Mouse (Mus musculus) urinary bladder, postnatal 36 days (tissue): ENCODE data around the gene Dpm3.

Source experiments
- DNase-seq, 2 experiments: peaks; one replicate each; pipeline ENCODE4 v3.0.0; 2022; ENCODE audit warnings: low spot score in 2 of 2, mixed read lengths in 1 of 2

The Dpm3 gene

GRCm38 (mm10) chr3:89268916-89269315 lies 9.8 kb downstream of the Dpm3 start:
- no peak for DNase-seq

GRCm38 (mm10) chr3:89270051-89270755 lies 11.0 kb downstream of the Dpm3 start, which contains the start of gene Slc50a1:
Slc50a1 (minus strand) TSS chr3:89270570.
- peak; percentile 79 to 88 for DNase-seq

- DNase-seq, result peak; percentile 36 to 59
Observed at GRCm38 (mm10) chr3:89270891-89271290, 11.7 kb downstream of the Dpm3 start.

GRCm38 (mm10) chr3:89271760-89272159 lies 12.6 kb downstream of the Dpm3 start:
- no peak for DNase-seq

GRCm38 (mm10) chr3:89276061-89276460 lies 16.9 kb downstream of the Dpm3 start:
- DNase-seq, result no peak

GRCm38 (mm10) chr3:89277281-89278021 lies 18.3 kb downstream of the Dpm3 start:
- peak; percentile 65 to 72 for DNase-seq

- DNase-seq, result peak in 1 of 2 experiments; percentile 54
Observed at GRCm38 (mm10) chr3:89278107-89278506, 18.9 kb downstream of the Dpm3 start.

- DNase-seq, result no peak
Observed at GRCm38 (mm10) chr3:89278643-89279042, 19.5 kb downstream of the Dpm3 start.

- DNase-seq, result peak; percentile 86 to 87
Observed at GRCm38 (mm10) chr3:89279153-89279890, 20.2 kb downstream of the Dpm3 start.

GRCm38 (mm10) chr3:89280050-89280605 lies 21.0 kb downstream of the Dpm3 start:
- DNase-seq, result peak; percentile 21 to 50

GRCm38 (mm10) chr3:89280606-89281511 lies 21.7 kb downstream of the Dpm3 start, which contains the start of gene Efna1:
Efna1 (minus strand) TSS chr3:89281142.
- DNase-seq, result peak; percentile 64 to 68

GRCm38 (mm10) chr3:89281579-89282290 lies 22.6 kb downstream of the Dpm3 start:
- peak; percentile 80 to 88 for DNase-seq

- DNase-seq, result no peak
Observed at GRCm38 (mm10) chr3:89282291-89282643, 23.1 kb downstream of the Dpm3 start.

- no peak for DNase-seq
Observed at GRCm38 (mm10) chr3:89284261-89284660, 25.1 kb downstream of the Dpm3 start.

- no peak for DNase-seq
Observed at GRCm38 (mm10) chr3:89285526-89285925, 26.4 kb downstream of the Dpm3 start.

GRCm38 (mm10) chr3:89287286-89287685 lies 28.1 kb downstream of the Dpm3 start:
- DNase-seq, result no peak

GRCm38 (mm10) chr3:89288503-89288928 lies 29.4 kb downstream of the Dpm3 start:
- DNase-seq, result no peak

- DNase-seq, result no peak
Observed at GRCm38 (mm10) chr3:89291874-89292273, 32.7 kb downstream of the Dpm3 start.

GRCm38 (mm10) chr3:89292303-89292702 lies 33.1 kb downstream of the Dpm3 start:
- DNase-seq, result no peak

GRCm38 (mm10) chr3:89293247-89293918 lies 34.2 kb downstream of the Dpm3 start:
- DNase-seq, result no peak
